Mouse (Mus musculus) heart, embryonic 10.5 days (tissue): ENCODE measurements around the gene Bace1. TPM values are rescaled to one million over a fixed set of nuclear protein-coding genes. Genes with fewer than 3 reads are reported as not detected.

Source experiments
- DNase-seq: peaks from one replicate; pipeline ENCODE4 v3.0.0-alpha.2; 2017; ENCODE audit warnings: low spot score
- H3K27ac ChIP-seq: fragments of 300-500 bp; sonication (generic); 2 replicates; pipeline ENCODE4 v1.5.1; 2016; ENCODE audit warnings: mild to moderate bottlenecking
- H3K27me3 ChIP-seq: fragments of 300-500 bp; sonication (generic); 2 replicates; pipeline ENCODE4 v1.6.1; 2016; ENCODE audit warnings: mild to moderate bottlenecking; ENCODE audit not compliant: poor library complexity, insufficient read depth, severe bottlenecking
- H3K36me3 ChIP-seq: fragments of 300-500 bp; sonication (generic); 2 replicates; pipeline ENCODE4 v1.6.1; 2016; ENCODE audit warnings: mild to moderate bottlenecking, moderate library complexity
- H3K4me1 ChIP-seq: fragments of 300-500 bp; sonication (generic); 2 replicates; pipeline ENCODE4 v1.6.1; 2016; ENCODE audit warnings: mild to moderate bottlenecking
- H3K4me3 ChIP-seq: fragments of 300-500 bp; sonication (generic); 2 replicates; pipeline ENCODE4 v1.5.1; 2016; ENCODE audit warnings: mild to moderate bottlenecking, moderate library complexity
- H3K9me3 ChIP-seq: fragments of 300-500 bp; sonication (generic); 2 replicates; pipeline ENCODE4 v1.6.1; 2016; ENCODE audit warnings: mild to moderate bottlenecking, moderate library complexity
- WGBS: fragments of 180-500 bp; shearing (Covaris S2); methylation state at CpG from one replicate; pipeline ENCODE4 v1.1.7; 2016; 5-methylcytosine and 5-hydroxymethylcytosine counted together
- polyA plus RNA-seq: library from polyadenylated mRNA; unstranded; fragments of >200 nt; fragmentation: Nextera tagmentation; extraction: Ambion mirVana; gene quantifications from 2 replicates; pipeline ENCODE4 v1.2.1, GENCODE M21; 2016

Bace1 gene
- polyA plus RNA-seq: 17.6 and 19.4 TPM in 2 replicates

DNA sequence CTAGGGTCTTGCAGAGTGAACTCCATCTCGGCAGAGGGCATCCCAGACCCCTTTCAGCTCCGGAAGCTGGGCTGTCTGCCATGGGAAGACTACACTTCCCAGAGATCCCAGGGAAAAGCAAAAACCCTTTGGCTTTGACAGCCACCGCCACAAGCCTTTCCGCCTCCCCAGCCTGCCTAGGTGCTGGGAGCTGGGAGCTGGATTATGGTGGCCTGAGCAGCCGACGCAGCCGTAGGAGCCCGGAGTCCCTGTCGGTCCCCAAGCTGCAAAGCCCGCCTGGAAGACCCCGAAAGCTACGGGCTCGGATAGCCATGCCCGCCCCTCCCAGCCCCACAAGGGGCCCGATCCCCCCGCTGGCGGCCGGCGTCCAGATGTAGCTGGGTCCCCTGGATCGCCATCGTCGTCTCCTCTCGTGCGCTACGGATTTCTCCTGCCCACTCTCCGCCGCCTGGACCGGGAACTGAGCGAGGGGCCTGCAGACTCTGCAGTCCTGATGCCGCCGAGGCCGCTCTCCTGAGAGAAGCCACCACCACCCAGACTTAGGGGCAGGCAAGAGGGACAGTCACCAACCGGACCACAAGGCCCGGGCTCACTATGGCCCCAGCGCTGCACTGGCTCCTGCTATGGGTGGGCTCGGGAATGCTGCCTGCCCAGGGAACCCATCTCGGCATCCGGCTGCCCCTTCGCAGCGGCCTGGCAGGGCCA, at the start of gene Bace1:
Gene Bace1, plus strand, starts transcription at position 147 of the 705 bp plus-strand sequence.
- Histone ChIP-seq H3K4me1 (peaks cover 23% of the 10 kb centered on the region), H3K27me3 (no peaks in the 10 kb centered on the region), H3K9me3 (no peaks in the 10 kb centered on the region), H3K36me3 (no peaks in the 10 kb centered on the region), H3K27ac (peak within 1 kb of the TSS; percentile 87), H3K4me3 (peak within 1 kb of the TSS; percentile 88)
- peak; percentile 93 for DNase-seq
- under 1% methylated on average over 40 of the region's 40 CpGs for WGBS

DNA sequence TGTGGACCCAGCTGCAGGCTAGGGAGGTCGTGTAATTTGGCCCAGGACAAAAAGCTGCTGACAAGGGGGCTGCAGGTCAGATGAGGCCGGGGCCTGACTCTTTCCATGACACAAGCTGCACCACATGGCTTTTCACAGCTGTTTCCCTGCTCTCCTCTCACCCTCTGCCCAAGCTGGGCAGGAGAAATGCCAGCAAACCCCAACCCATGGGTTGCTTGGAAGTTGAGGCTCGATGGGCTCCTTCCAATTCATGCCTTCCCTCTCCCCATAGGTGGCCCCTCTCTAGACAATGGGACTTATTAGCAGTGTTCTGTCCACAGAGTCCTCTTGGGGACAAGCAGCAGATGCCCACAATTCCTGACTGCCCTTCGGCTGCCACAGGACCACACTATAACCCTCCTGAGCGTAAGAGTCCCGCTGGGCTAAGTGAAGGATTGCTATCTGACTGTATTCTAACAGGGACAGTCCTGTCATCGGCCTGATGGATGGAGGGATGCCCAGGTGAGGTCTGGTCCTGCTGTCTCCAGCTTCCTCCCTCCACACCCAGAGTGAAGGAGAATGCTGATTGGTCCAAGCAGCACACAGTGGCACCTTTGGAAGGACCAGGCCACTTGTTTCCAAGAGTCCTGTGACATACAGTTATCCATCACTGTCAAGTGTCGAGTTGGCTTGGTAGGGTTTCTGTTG, 46.8 kb upstream of the Bace1 start:
- DNase-seq: no peak
- no peaks in the 10 kb centered on the region for H3K27me3 ChIP-seq
- H3K4me1 ChIP-seq: peaks cover 10% of the 10 kb centered on the region
- no peaks in the 10 kb centered on the region for H3K9me3 ChIP-seq
- peaks cover 47% of the 10 kb centered on the region for H3K36me3 ChIP-seq
- H3K27ac ChIP-seq: no peak overlapping the region
- WGBS: 77% methylated on average over 8 of the region's 8 CpGs
- no peak overlapping the region for H3K4me3 ChIP-seq

DNA sequence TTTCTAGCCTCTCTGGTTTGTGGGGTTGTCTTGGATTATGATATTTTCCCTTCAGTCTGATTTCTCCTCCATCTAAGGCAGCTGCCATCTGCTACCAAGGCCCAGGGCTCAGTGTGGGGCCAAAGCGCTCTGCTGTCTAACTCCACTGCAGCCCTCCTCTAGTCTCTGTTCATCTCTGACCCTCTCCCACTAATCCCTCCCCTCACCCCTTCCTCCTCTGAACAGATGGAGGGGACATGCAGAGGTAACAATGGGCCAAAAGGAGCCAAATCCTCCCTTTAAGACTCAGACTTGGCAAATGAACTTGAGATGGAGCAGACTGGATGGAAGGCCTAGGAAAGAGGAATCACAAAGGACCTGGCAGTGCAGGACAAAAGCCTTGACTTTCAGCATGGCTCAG, 46.1 kb upstream of the Bace1 start:
- peaks cover 47% of the 10 kb centered on the region for H3K36me3 ChIP-seq
- H3K27me3 ChIP-seq: no peaks in the 10 kb centered on the region
- H3K9me3 ChIP-seq: no peaks in the 10 kb centered on the region
- H3K27ac ChIP-seq: no peak overlapping the region
- no peak overlapping the region for H3K4me3 ChIP-seq
- H3K4me1 ChIP-seq: peaks cover 10% of the 10 kb centered on the region
- 96% methylated on average over 1 of the region's 1 CpGs for WGBS
- no peak for DNase-seq

DNA sequence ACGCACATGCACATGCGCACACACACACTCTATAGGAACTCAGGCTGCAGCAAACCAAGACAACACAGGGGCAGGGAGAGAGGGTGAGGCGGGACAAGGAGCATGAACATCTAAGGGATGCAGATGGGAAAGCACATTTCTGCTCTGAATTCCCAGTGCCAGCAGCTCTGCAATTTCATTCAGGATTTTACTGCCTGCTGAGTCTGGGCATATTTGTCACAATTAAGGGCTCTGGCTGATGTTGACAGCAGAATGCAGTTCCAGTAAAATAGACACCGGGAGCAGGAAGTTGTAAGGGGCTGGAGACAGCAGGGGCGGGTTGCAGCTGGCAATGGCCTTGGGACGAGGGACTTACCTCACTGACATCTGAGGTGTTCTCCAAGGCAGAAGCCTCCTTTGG, 44.7 kb upstream of the Bace1 start:
- Histone ChIP-seq H3K9me3 (no peaks in the 10 kb centered on the region), H3K27me3 (no peaks in the 10 kb centered on the region), H3K36me3 (peaks cover 47% of the 10 kb centered on the region), H3K4me3 (no peak overlapping the region), H3K27ac (no peak overlapping the region), H3K4me1 (peaks cover 12% of the 10 kb centered on the region)
- 87% methylated on average over 6 of the region's 6 CpGs for WGBS
- no peak for DNase-seq

DNA sequence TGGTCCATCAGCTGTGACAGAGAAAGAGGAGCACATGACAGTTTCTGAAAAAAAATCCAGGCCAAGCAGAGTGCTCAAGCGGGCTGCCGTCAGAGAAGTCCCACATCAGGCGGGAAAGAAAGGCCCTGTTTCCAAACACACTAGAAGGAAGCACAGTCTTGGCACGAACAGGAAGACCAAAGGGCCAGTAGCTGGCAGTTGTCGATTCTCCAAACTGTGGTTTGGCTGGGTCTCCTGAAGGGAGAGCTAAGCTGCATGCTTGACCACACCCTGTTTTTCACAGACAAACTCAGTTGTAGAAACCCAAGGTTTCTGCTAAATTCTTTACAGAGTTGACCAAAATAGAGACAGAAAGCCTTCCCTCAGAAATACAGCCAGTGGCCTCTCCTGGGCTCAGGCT, 42.7 kb upstream of the Bace1 start:
- no peak for DNase-seq
- H3K9me3 ChIP-seq: no peaks in the 10 kb centered on the region
- H3K36me3 ChIP-seq: peaks cover 40% of the 10 kb centered on the region
- peaks cover 19% of the 10 kb centered on the region for H3K4me1 ChIP-seq
- H3K27me3 ChIP-seq: no peaks in the 10 kb centered on the region
- H3K27ac ChIP-seq: no peak overlapping the region
- WGBS: 84% methylated on average over 5 of the region's 5 CpGs
- no peak overlapping the region for H3K4me3 ChIP-seq

DNA sequence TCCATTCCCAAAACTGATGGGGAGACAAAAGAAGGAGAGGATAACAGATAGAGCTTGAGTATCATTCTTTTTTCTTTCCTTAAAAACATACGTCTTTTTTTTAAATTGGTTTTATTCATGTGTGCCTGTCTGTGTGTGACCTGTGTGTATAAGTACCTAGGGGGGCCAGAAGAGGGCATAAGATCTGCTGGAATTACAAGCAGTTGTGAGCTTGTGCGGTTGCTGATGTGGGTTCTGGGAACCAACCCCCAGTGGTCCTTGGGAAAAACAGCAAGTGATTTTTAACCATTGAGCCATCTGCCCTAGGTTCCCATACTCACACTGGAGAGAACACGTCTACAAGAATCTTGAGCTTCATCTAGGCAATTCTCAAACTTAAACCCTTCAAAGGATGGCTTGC, 41.1 kb upstream of the Bace1 start:
- Histone ChIP-seq H3K4me3 (no peak overlapping the region), H3K4me1 (peaks cover 16% of the 10 kb centered on the region), H3K36me3 (peaks cover 41% of the 10 kb centered on the region), H3K27ac (no peak overlapping the region), H3K9me3 (no peaks in the 10 kb centered on the region), H3K27me3 (no peaks in the 10 kb centered on the region)
- 78% methylated on average over 3 of the region's 3 CpGs for WGBS
- DNase-seq: no peak

DNA sequence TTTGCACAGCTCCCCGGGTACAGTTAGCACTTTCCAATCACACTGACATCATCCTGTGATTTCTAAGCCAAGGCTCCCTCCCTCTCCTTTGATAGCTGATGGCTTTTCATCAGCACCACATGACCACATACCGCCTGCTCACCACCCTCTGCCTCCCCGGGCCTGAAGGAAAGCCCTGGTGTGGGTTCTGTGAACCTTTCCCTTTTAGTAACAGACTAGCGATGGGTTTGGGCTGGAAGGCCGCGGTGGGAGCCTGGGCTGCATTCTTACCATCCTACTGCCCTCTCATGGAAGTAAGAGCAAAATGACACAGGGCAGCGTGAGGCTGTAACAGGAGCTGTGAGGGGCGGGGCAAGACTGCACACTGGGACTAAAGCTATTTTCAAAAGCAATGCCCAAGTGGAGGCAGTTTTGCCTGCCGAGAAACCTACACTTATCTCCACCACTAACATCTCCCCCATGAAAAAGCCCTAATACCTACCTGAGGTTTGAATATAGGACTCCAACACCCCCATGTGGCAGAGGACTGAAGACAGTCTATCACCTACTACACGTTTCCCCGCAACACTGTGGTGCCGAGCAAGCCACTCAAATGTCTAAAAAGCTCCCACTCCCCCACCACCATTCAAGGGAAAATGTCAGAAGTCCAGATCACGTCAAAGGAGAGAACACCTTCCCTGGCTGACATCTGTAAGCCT, 39.8 kb upstream of the Bace1 start:
- Histone ChIP-seq H3K27me3 (no peaks in the 10 kb centered on the region), H3K27ac (peak overlapping the region; percentile 56), H3K36me3 (peaks cover 34% of the 10 kb centered on the region), H3K4me1 (peaks cover 16% of the 10 kb centered on the region), H3K4me3 (peak overlapping the region; percentile 32; the same call in 1 of the 2 replicates), H3K9me3 (no peaks in the 10 kb centered on the region)
- peak; percentile 86 for DNase-seq
- 13% methylated on average over 13 of the region's 13 CpGs for WGBS

DNA sequence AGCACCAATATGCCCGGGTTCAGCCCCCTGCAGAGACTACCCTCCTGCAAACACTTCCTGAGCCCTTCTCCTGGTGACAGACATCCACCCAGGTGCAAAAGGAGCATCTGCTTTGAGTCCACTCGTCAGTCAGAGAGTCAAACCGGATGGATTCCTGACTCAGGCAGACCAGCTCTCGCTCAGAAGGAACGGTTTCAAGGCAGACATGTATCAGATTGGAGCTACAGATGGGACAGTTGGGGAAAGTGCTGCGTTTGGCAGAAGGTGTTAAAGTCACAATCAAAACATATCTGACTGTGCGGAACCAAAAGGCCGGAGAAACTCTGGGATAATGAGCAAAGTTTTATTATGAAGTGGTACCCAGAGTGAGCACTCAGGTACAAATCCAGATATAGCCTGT, 39.0 kb upstream of the Bace1 start:
- Histone ChIP-seq H3K36me3 (peaks cover 33% of the 10 kb centered on the region; the same call in 1 of the 2 replicates), H3K9me3 (no peaks in the 10 kb centered on the region), H3K27ac (0 out of 2 replicates have a peak overlapping the region, but pooled peaks have one; percentile 56), H3K27me3 (no peaks in the 10 kb centered on the region), H3K4me1 (peaks cover 19% of the 10 kb centered on the region), H3K4me3 (no peak overlapping the region)
- DNase-seq: no peak
- WGBS: 71% methylated on average over 8 of the region's 8 CpGs

DNA sequence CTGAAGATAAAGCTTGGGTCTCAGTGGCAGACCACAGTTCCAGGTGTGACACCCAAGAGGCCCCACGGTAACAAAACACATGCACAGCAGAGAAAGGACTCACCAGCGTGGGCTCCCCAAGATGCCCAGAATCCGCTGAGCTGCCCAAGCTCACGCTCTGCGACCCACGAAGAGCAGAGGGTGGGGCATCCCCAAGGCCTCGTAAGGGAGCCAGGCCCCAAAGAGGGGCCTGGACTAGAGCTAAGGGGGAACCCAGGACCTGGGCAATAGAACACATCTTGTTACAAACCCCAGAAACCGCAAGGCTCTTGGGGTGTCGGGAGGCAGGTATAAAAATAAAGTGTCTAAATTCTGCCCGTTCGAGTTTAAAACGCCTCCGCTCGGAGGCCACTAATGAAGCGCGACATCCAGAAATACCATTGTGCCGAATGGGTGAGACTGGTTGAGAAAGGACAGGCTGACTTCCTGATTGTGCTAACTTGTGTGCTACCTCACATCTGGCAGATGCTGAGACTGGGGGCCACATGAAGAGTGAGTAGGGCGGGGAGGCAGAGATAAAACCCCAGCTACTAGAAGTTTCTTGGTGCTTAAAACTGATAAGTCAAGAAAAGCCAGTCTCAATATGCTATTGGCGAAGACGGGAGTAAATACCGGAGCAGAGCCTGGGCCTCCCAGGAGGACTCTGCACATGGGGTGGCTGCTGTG, 35.2 kb upstream of the Bace1 start:
- H3K36me3 ChIP-seq: peaks cover 63% of the 10 kb centered on the region
- H3K27me3 ChIP-seq: no peaks in the 10 kb centered on the region
- no peak overlapping the region for H3K4me3 ChIP-seq
- H3K27ac ChIP-seq: peak overlapping the region; percentile 22; the same call in 1 of the 2 replicates
- DNase-seq: no peak
- 81% methylated on average over 21 of the region's 21 CpGs for WGBS
- H3K9me3 ChIP-seq: no peaks in the 10 kb centered on the region
- H3K4me1 ChIP-seq: peaks cover 15% of the 10 kb centered on the region

DNA sequence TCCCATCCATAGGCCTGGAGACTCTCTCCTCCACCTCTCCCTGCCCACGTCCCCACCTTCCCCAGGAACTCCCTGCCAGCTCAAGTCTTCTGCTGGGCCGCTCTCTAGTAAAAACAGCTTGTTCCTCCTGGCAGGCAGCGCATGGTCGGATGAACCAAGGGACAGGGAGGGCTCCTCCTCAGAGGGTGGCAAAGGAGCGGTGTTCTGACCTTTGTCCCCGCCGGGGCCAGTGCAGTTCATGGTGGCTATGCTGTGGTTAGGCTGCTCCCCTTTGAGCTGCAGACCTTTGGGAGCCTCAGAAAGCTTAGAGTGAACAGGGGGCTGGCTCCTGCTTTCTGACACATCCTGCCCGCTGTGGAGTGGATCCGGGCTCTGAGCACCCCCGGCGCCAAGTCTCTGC, 31.5 kb upstream of the Bace1 start:
- H3K36me3 ChIP-seq: peaks cover 49% of the 10 kb centered on the region
- H3K9me3 ChIP-seq: no peaks in the 10 kb centered on the region
- 91% methylated on average over 11 of the region's 11 CpGs for WGBS
- H3K27ac ChIP-seq: no peak overlapping the region
- no peaks in the 10 kb centered on the region for H3K27me3 ChIP-seq
- DNase-seq: no peak
- no peak overlapping the region for H3K4me3 ChIP-seq
- H3K4me1 ChIP-seq: 0 out of 2 replicates have a peak, but pooled peaks cover 3% of the 10 kb centered on the region

DNA sequence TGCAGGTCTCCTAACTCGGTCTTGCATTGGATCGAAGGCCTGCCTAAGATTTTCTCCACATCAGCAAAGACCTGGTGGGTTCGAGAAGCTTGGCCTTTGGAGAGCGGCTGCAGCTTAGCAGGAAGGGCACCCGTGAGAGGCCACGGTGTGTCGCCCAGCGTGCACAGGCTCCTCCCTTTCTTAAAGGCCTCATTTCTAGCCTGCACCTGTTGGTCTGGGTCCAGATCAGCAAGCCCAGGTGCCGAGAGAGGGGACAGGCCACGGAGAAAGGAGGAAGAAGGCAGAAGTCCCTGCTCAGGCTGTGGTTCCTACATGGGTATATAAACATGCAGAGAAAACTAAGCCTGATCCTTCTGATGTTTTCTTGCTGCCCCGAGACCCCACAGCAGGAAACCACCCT, 31.0 kb upstream of the Bace1 start:
- H3K27me3 ChIP-seq: no peaks in the 10 kb centered on the region
- H3K27ac ChIP-seq: no peak overlapping the region
- no peak for DNase-seq
- WGBS: 86% methylated on average over 11 of the region's 11 CpGs
- H3K4me3 ChIP-seq: no peak overlapping the region
- H3K36me3 ChIP-seq: peaks cover 45% of the 10 kb centered on the region
- H3K9me3 ChIP-seq: no peaks in the 10 kb centered on the region
- 0 out of 2 replicates have a peak, but pooled peaks cover 3% of the 10 kb centered on the region for H3K4me1 ChIP-seq

DNA sequence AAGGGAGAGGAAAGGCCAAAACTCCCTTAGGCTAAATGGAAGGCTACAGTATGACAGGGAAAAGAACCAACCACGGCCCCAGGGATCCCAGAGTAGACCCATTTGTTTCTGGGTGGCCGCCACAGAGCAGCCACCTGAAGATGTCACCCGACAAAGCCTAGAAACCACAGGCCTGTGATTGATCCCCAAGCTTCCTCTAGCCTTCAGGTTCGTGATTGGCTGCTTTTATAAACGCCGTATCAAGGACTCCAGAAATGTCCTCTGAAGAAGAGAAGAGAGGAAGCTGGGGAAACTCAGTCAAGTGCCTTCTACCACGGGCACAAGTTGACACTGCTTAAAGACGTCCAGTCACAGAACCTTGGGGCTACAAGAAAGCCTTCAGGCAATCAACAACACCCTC, 30.6 kb upstream of the Bace1 start:
- Histone ChIP-seq H3K4me3 (no peak overlapping the region), H3K27ac (no peak overlapping the region), H3K9me3 (no peaks in the 10 kb centered on the region), H3K36me3 (peaks cover 44% of the 10 kb centered on the region), H3K4me1 (0 out of 2 replicates have a peak, but pooled peaks cover 3% of the 10 kb centered on the region), H3K27me3 (no peaks in the 10 kb centered on the region)
- DNase-seq: no peak
- WGBS: 81% methylated on average over 8 of the region's 8 CpGs
